Mouse (Mus musculus) T-cell, adult 66 days (primary cell): ENCODE results near the gene Gm10944. TPM values are rescaled to one million over a fixed set of nuclear protein-coding genes. Genes with fewer than 3 reads are reported as not detected.

ENCODE experiments used
- total RNA-seq, 2 experiments: library from RNA; stranded (reverse); gene quantifications; 3 replicates in 1 of 2; 4 replicates in 1 of 2; pipeline ENCODE4 v1.2.4; 2023

Gm10944 gene
- not detected for total RNA-seq

DNA sequence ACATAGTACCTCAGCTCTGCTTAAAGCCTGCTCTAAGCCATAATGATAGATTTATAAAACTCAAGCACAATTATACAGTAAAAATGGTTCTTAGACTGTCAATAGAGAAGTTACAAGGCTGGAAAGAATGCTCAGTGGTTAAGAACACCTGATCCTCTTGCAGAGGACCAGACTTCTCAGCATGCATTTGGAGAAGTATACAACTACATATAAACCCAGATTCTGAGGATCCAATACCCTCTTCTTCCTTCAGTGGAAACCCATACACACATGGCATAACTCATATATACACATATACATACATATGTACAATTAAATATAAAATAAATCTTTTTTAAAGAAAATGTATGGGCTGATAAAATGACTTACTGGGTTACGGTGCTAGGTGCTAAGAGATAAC, at the start of gene Gm10944:
Gene Gm10944, plus strand, starts transcription at position 301 of the 400 bp plus-strand sequence.

Other genes starting within 250 kb of the Gm10944 start
- not detected for gene Adgb, start 209.0 kb upstream of the Gm10944 start, total RNA-seq
- gene Rab32, start 123.1 kb upstream of the Gm10944 start, total RNA-seq: 1 to 10 TPM; 3.9 to 4.3 TPM